Mouse (Mus musculus) right cerebral cortex, adult 18-20 months (tissue): ENCODE data around the gene Peg12.

Experiments used
- DNase-seq: peaks from one replicate; pipeline ENCODE4 v3.0.0; 2022; ENCODE audit warnings: mixed read lengths

Peg12 gene

GRCm38 (mm10) chr7:62463878-62464755 is at the start of gene Peg12:
Peg12 (minus strand) TSS chr7:62464510.
- peak; percentile 17 for DNase-seq

GRCm38 (mm10) chr7:62486139-62486538 is 21.8 kb upstream of the Peg12 start:
- no peak for DNase-seq

- DNase-seq, result peak; percentile 1
Observed at GRCm38 (mm10) chr7:62463007-62463877, 1.1 kb downstream of the Peg12 start.

- DNase-seq, result no peak
Observed at GRCm38 (mm10) chr7:62462229-62463006, 1.9 kb downstream of the Peg12 start.

GRCm38 (mm10) chr7:62452353-62452752 is 12.0 kb downstream of the Peg12 start:
- no peak for DNase-seq

GRCm38 (mm10) chr7:62445431-62446165 is 18.7 kb downstream of the Peg12 start:
- no peak for DNase-seq

- no peak for DNase-seq
Observed at GRCm38 (mm10) chr7:62436394-62436793, 27.9 kb downstream of the Peg12 start.

GRCm38 (mm10) chr7:62433243-62433642 is 31.1 kb downstream of the Peg12 start:
- DNase-seq, result no peak

GRCm38 (mm10) chr7:62428337-62428736 is 36.0 kb downstream of the Peg12 start:
- DNase-seq, result no peak

- DNase-seq, result no peak
Observed at GRCm38 (mm10) chr7:62423210-62423609, 41.1 kb downstream of the Peg12 start.

GRCm38 (mm10) chr7:62420566-62420965 is 43.7 kb downstream of the Peg12 start:
- DNase-seq, result no peak

- peak; percentile 11 for DNase-seq
Observed at GRCm38 (mm10) chr7:62419493-62420360, 44.6 kb downstream of the Peg12 start, which contains the start of gene Mkrn3. Mkrn3 (minus strand) TSS chr7:62420139.

- no peak for DNase-seq
Observed at GRCm38 (mm10) chr7:62419105-62419492, 45.2 kb downstream of the Peg12 start.

- no peak for DNase-seq
Observed at GRCm38 (mm10) chr7:62418346-62418745, 46.0 kb downstream of the Peg12 start.

GRCm38 (mm10) chr7:62416173-62416572 is 48.1 kb downstream of the Peg12 start:
- DNase-seq, result no peak

GRCm38 (mm10) chr7:62415222-62415621 is 49.1 kb downstream of the Peg12 start:
- DNase-seq, result no peak
